Mouse (Mus musculus) naive thymus-derived CD4-positive, alpha-beta T cell, adult 2 months (primary cell): ENCODE results near the gene Zbtb20.

Source experiments
- DNase-seq: peaks from one replicate; pipeline ENCODE4 v3.0.0-alpha.2; 2011; ENCODE audit warnings: low read depth

Zbtb20 gene

GRCm38 (mm10) chr16:43524179-43524578 is 648.5 kb downstream of the Zbtb20 start:
- DNase-seq: no peak

GRCm38 (mm10) chr16:43525624-43526023 is 649.9 kb downstream of the Zbtb20 start:
- DNase-seq: no peak

GRCm38 (mm10) chr16:43528300-43528699 is 652.6 kb downstream of the Zbtb20 start:
- no peak for DNase-seq

GRCm38 (mm10) chr16:43531328-43531727 is 655.6 kb downstream of the Zbtb20 start:
- no peak for DNase-seq

- DNase-seq: no peak
These were observed 658.4 kb downstream of the Zbtb20 start for GRCm38 (mm10) chr16:43534103-43534502.

- no peak for DNase-seq
These were observed 660.2 kb downstream of the Zbtb20 start for GRCm38 (mm10) chr16:43535912-43536311.

- no peak for DNase-seq
These were observed 661.5 kb downstream of the Zbtb20 start for GRCm38 (mm10) chr16:43537163-43537562.

GRCm38 (mm10) chr16:43539659-43540096 is 664.0 kb downstream of the Zbtb20 start:
- DNase-seq: no peak

- peak; percentile 68 for DNase-seq
These were observed 664.4 kb downstream of the Zbtb20 start for GRCm38 (mm10) chr16:43540108-43540507.

GRCm38 (mm10) chr16:43540546-43541167 is 665.0 kb downstream of the Zbtb20 start:
- DNase-seq: peak; percentile 2

GRCm38 (mm10) chr16:43545261-43545660 is 669.6 kb downstream of the Zbtb20 start:
- DNase-seq: no peak

- no peak for DNase-seq
These were observed 671.9 kb downstream of the Zbtb20 start for GRCm38 (mm10) chr16:43547323-43548180.

GRCm38 (mm10) chr16:43548774-43549173 is 673.1 kb downstream of the Zbtb20 start:
- DNase-seq: no peak

GRCm38 (mm10) chr16:43549425-43550089 is 673.9 kb downstream of the Zbtb20 start:
- DNase-seq: no peak

- DNase-seq: no peak
These were observed 676.8 kb downstream of the Zbtb20 start for GRCm38 (mm10) chr16:43552443-43552842.

GRCm38 (mm10) chr16:43557385-43557784 is 681.7 kb downstream of the Zbtb20 start:
- no peak for DNase-seq

GRCm38 (mm10) chr16:43561330-43561729 is 685.6 kb downstream of the Zbtb20 start:
- DNase-seq: no peak

GRCm38 (mm10) chr16:43561956-43562355 is 686.3 kb downstream of the Zbtb20 start:
- peak; percentile 23 for DNase-seq

- no peak for DNase-seq
These were observed 690.2 kb downstream of the Zbtb20 start for GRCm38 (mm10) chr16:43565872-43566271.

- DNase-seq: no peak
These were observed 690.8 kb downstream of the Zbtb20 start for GRCm38 (mm10) chr16:43566511-43566910.

- DNase-seq: no peak
These were observed 695.8 kb downstream of the Zbtb20 start for GRCm38 (mm10) chr16:43571376-43572081.

- DNase-seq: no peak
These were observed 696.5 kb downstream of the Zbtb20 start for GRCm38 (mm10) chr16:43572171-43572570.
